Mouse (Mus musculus) lung, postnatal 0 days (tissue): ENCODE measurements around the gene Dao.

Experiments used
- CTCF ChIP-seq: IDR thresholded peaks from 2 replicates; pipeline ENCODE4 v1.5.1; 2016; ENCODE audit warnings: antibody characterized with exemption, mild to moderate bottlenecking
- EP300 ChIP-seq: IDR thresholded peaks from 2 replicates; pipeline ENCODE4 v1.6.1; 2016; ENCODE audit warnings: antibody characterized with exemption, mild to moderate bottlenecking, control low read depth

- TF ChIP-seq CTCF: no peak
- no peak for TF ChIP-seq EP300
Measured at GRCm38 (mm10) chr5:114030652-114031051, 27.1 kb downstream of the Dao start.
